Mouse (Mus musculus): ENCODE results near the gene Grasp.

- TF ChIP-seq CTCF (IDR thresholded peaks at IDR 0.05; ENCODE audit: borderline replicate concordance, insufficient read depth, low read depth, low read length) = no peak
- no peak for TF ChIP-seq POLR2A (IDR thresholded peaks at IDR 0.05; ENCODE audit: borderline replicate concordance, insufficient read depth, low read length)
These were observed 31.3 kb upstream of the Grasp start for GRCm38 (mm10) chr15:101192651-101193050.
